Mouse (Mus musculus) stomach, postnatal 0 days (tissue): ENCODE data around the gene Arl6ip1. TPM values are rescaled to one million over a fixed set of nuclear protein-coding genes. Genes with fewer than 3 reads are reported as not detected.
A peak's percentile ranks its signal among the peaks of the same experiment; 100 is the strongest.

Experiments
- ATAC-seq: fragments of 200-750 bp; cut with Nextera tagmentation; 2 replicates; pipeline ENCODE4 v1.8.0; 2017; ENCODE audit not compliant: low FRiP score, low TSS enrichment
- DNase-seq: peaks from one replicate; pipeline ENCODE4 v3.0.0-alpha.2; 2016; ENCODE audit warnings: low spot score
- H3K27ac ChIP-seq: fragments of 300-500 bp; sonication (generic); replicated peaks from 2 replicates; pipeline ENCODE4 v1.5.1; 2014; ENCODE audit warnings: mild to moderate bottlenecking, control low read depth
- H3K27me3 ChIP-seq: fragments of 300-500 bp; sonication (generic); 2 replicates; pipeline ENCODE4 v1.6.1; 2014; ENCODE audit warnings: low read length; ENCODE audit not compliant: control insufficient read depth, insufficient read depth
- H3K36me3 ChIP-seq: fragments of 300-500 bp; sonication (generic); 2 replicates; pipeline ENCODE4 v1.6.1; 2014; ENCODE audit warnings: low read length, mixed read lengths; ENCODE audit not compliant: control insufficient read depth, insufficient read depth
- H3K4me1 ChIP-seq: fragments of 300-500 bp; sonication (generic); replicated peaks from 2 replicates; pipeline ENCODE4 v1.6.1; 2014; ENCODE audit warnings: antibody characterized with exemption; ENCODE audit not compliant: control insufficient read depth, insufficient read depth
- H3K4me2 ChIP-seq: fragments of 300-500 bp; sonication (generic); replicated peaks from 2 replicates; pipeline ENCODE4 v1.6.1; 2014; ENCODE audit warnings: low read depth, mild to moderate bottlenecking, control low read depth, moderate library complexity
- H3K4me3 ChIP-seq: fragments of 300-500 bp; sonication (generic); 2 replicates; pipeline ENCODE4 v1.5.1; 2014; ENCODE audit warnings: low read depth, low read length, control low read depth
- H3K9ac ChIP-seq: fragments of 300-500 bp; sonication (generic); 2 replicates; pipeline ENCODE4 v1.6.1; 2014; ENCODE audit warnings: mild to moderate bottlenecking, low read length, control low read depth, mixed read lengths
- H3K9me3 ChIP-seq: fragments of 300-500 bp; sonication (generic); 2 replicates; pipeline ENCODE4 v1.6.1; 2016; ENCODE audit warnings: low read length; ENCODE audit not compliant: control insufficient read depth
- CTCF ChIP-seq: IDR thresholded peaks from 2 replicates; pipeline ENCODE4 v1.5.1; 2016; ENCODE audit warnings: antibody characterized with exemption, low read depth, mild to moderate bottlenecking, moderate library complexity
- EP300 ChIP-seq: optimal IDR thresholded peaks from 2 replicates; pipeline ENCODE3; 2016; ENCODE audit warnings: antibody characterized with exemption
- WGBS: fragments of 180-500 bp; shearing (Covaris S2); extraction: QIAGEN DNeasy Blood & Tissue Kit; methylation state at CpG from one replicate; pipeline ENCODE4 v1.1.7; 2014; 5-methylcytosine and 5-hydroxymethylcytosine counted together
- polyA plus RNA-seq: library from polyadenylated mRNA; unstranded; fragments of >200 nt; fragmentation: Nextera tagmentation; extraction: Ambion mirVana; gene quantifications from 2 replicates; pipeline ENCODE4 v1.2.1, GENCODE M21; 2015

The Arl6ip1 gene
- polyA plus RNA-seq, 1 experiment from 2014 or later: 345 TPM

- H3K4me3 ChIP-seq: no peak overlapping the region
- no peak for TF ChIP-seq EP300
- TF ChIP-seq CTCF: no peak
- H3K4me1 ChIP-seq: no peaks in the 10 kb centered on the region
- H3K9ac ChIP-seq: no peak overlapping the region
- WGBS: 26% methylated on average over 5 of the region's 5 CpGs
- ATAC-seq: peak; percentile 61; the same call in 1 of the 2 replicates
- no peaks in the 10 kb centered on the region for H3K27me3 ChIP-seq
- no peaks in the 10 kb centered on the region for H3K9me3 ChIP-seq
- peak overlapping the region; percentile 49 for H3K27ac ChIP-seq
- peaks cover 19% of the 10 kb centered on the region for H3K36me3 ChIP-seq
- peak; percentile 57 for DNase-seq
- no peak overlapping the region for H3K4me2 ChIP-seq
Measured at GRCm38 (mm10) chr7:118103462-118104379, 25.7 kb downstream of the Arl6ip1 start.

- H3K9me3 ChIP-seq: no peaks in the 10 kb centered on the region
- no peak for DNase-seq
- H3K4me3 ChIP-seq: no peak overlapping the region
- peak overlapping the region; percentile 30; the same call in 1 of the 2 replicates for H3K27ac ChIP-seq
- H3K36me3 ChIP-seq: peaks cover 11% of the 10 kb centered on the region
- WGBS: 39% methylated on average over 4 of the region's 4 CpGs
- ATAC-seq: peak; percentile 21
- no peak overlapping the region for H3K9ac ChIP-seq
- TF ChIP-seq EP300 (no peak), CTCF (no peak)
- H3K4me1 ChIP-seq: no peaks in the 10 kb centered on the region
- no peaks in the 10 kb centered on the region for H3K27me3 ChIP-seq
- H3K4me2 ChIP-seq: no peak overlapping the region
Measured at GRCm38 (mm10) chr7:118102678-118103461, 26.6 kb downstream of the Arl6ip1 start.

DNA sequence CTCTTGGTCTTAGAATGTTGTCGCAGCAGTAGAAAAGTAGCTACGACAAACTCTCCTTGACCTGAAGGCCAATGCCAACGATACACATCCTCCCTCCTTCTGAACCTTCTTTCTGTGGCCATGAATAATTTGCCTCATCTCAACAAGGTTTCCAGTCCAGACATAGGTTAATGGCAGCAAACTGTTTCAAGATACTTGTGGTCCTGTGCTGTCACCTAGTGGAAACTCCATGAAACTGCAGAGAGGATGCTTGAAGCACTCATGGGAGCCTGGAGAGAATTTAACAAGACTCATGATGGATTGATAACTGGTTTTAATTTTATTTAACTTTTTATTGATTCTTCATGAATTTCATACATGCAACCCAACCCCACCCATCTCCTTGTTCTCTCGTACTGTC, 27.2 kb downstream of the Arl6ip1 start:
- 45% methylated on average over 4 of the region's 4 CpGs for WGBS
- no peak for ATAC-seq
- Histone ChIP-seq H3K27ac (no peak overlapping the region), H3K4me3 (no peak overlapping the region), H3K9me3 (no peaks in the 10 kb centered on the region), H3K36me3 (peaks cover 7% of the 10 kb centered on the region), H3K4me2 (no peak overlapping the region), H3K27me3 (no peaks in the 10 kb centered on the region), H3K9ac (no peak overlapping the region), H3K4me1 (no peaks in the 10 kb centered on the region)
- peak; percentile 32 for DNase-seq
- no peak for TF ChIP-seq EP300
- peak; percentile 98 for TF ChIP-seq CTCF

DNA sequence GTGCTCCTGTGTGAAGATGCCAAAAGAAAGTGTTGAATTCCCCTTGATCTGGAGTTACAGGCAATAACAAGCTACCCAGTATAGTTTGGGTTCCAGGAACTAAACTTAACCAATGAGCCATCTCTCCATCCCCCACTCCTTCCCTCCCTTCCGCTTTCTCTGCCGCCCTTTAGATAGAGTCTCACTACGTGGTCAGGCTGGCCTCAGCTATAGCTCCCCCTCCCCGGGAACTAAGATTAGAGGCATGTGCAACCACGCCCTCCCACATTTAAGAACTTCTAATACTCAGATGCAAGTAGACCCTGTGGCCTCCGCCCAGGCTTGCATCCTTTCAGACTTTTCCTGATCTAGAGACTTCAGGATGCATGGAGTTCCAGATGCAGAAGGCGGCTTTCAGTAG, 31.8 kb downstream of the Arl6ip1 start:
- WGBS: 44% methylated on average over 7 of the region's 7 CpGs
- no peaks in the 10 kb centered on the region for H3K4me1 ChIP-seq
- no peaks in the 10 kb centered on the region for H3K27me3 ChIP-seq
- no peaks in the 10 kb centered on the region for H3K9me3 ChIP-seq
- no peak for TF ChIP-seq EP300
- TF ChIP-seq CTCF: no peak
- H3K27ac ChIP-seq: no peak overlapping the region
- H3K36me3 ChIP-seq: no peaks in the 10 kb centered on the region
- H3K4me2 ChIP-seq: no peak overlapping the region
- ATAC-seq (no peak), DNase-seq (no peak)
- no peak overlapping the region for H3K9ac ChIP-seq
- H3K4me3 ChIP-seq: no peak overlapping the region

GRCm38 (mm10) chr7:118079987-118080386, 49.5 kb downstream of the Arl6ip1 start:
- Histone ChIP-seq H3K9me3 (no peaks in the 10 kb centered on the region), H3K9ac (no peak overlapping the region), H3K4me3 (no peak overlapping the region), H3K4me2 (no peak overlapping the region), H3K4me1 (no peaks in the 10 kb centered on the region), H3K27me3 (no peaks in the 10 kb centered on the region), H3K36me3 (no peaks in the 10 kb centered on the region), H3K27ac (no peak overlapping the region)
- WGBS: 71% methylated on average over 4 of the region's 4 CpGs
- no peak for ATAC-seq
- TF ChIP-seq CTCF (no peak), EP300 (no peak)
- no peak for DNase-seq
